Mouse (Mus musculus): Measurements from ENCODE around the gene Ube2e1. TPM values are rescaled to one million over a fixed set of nuclear protein-coding genes. Genes with fewer than 3 reads are reported as not detected.

Gene Ube2e1
- polyA plus RNA-seq (2017; shearing (Covaris generic)): 10 to 100 TPM; 85.4 to 97.2 TPM

DNA sequence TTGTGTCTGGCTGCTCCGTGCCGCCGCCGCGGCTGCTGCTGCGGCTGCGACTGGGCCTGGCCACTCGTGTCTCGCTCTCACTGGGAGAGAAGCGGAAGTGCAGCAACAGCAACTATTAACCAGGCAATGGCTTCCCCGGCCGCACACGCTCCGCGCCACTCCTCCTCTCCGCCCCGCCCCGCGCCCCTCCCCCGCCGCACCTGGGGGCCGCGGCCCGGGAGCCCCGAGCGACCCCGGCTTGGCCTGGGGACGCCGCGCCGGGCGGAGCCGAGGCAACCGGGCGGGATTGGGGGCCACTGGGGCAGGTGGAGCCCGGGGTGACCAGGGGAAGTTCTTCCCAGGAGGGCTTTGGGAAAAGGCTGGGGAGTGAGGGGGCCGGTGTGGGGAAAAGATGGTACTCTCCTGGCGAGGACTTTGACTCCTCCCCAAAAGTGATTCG lies at the start of gene Ube2e1:
Ube2e1 (minus strand) TSS at position 167 of the 439 bp plus-strand sequence.

DNA sequence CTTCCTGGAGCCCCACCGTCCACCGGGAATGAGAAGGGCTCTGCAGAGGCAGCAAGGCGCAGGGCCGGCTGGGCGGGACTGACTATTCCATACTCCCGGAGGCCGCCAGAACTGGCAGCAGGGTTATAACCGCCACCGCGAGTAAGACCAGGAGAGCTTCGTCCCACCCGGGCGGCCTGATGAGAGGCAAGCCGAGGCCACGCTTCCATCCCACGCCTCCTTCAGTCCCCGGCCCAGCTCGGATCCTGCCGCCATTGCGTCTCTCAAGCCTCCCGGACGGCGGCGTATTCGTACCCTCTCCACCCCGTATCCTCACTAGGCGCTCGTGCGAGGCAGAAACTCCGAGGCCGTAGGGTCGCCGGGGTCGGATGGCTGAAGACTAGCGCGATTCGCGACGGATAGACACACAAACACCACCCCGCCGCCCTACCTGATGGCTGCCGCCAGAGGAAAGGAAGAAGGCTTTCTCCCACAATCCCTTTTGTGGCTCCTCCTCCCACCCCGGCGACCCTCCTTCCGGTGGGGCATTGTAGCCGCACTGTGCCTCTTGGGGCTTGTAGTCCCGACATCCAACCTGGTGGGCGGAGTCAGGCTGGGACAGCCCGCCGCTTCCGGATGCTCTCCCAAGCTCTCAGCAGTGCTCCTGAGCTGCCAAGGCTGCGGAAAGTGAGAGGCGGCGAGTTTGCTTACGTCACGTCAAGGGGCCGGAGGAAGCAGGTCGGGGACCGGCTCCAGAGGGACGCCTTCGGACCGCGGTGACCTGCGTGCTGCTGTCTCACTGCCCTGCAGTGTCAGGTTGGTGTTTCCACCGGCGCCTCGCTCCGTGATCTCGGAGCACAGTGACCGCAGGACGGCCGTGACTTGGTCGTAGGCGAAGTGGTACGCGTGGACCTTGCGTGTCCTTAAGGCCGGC lies 60.9 kb downstream of the Ube2e1 start, which contains the start of the genes Nkiras1 and Rpl15:
Nkiras1 (plus strand) TSS at position 608 of the 913 bp plus-strand sequence.
Rpl15 (minus strand) TSS at position 863 of the 913 bp plus-strand sequence.

DNA sequence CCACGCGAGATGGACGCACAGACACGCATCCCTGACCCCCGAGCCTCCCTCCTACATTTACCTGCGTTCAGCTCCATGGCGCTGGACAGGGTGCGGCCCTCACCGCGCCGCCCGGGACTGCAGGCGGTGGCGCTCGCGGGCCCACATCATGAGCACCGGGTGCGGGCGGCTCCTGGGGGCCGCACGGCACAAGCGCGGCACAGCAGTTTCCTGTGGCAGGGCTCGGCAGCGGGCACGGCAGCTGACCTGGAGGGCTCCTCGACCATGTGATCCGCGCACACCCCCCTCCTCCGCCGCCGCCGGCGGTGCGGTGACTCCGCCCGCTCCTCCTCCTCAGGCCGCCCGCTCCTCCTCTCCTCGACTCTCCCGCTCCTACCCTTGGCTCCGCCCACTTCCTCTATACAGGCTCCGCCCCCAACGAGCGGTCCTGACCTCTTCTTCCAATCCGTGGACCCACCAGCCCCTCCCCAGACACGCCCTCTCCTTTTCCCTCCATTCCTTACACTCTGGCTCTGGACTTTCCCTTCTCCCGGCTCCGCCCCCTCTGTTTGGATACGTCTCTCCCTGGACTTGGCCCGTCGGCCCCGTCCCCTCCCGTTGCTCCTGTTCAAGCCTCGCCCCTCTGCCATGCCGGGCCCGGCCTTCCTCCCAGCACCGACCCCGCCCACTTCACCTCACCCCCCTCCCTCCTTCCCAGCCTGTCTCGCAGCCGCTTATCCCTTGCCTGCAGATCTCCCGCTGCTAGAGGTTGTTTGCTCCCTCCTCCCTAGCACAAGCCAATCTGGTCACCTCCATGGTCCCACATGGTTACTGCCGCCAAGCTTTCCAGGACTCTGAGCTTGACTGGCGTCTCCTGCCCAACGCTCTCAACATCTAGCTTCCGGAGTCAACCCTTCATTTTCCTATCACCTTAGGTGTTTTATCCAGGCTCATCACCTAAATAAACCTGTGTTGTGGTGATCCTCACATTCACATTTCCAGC lies 92.6 kb downstream of the Ube2e1 start, which contains the start of gene Nr1d2:
Nr1d2 (minus strand) TSS at position 378 of the 982 bp plus-strand sequence.

Other genes with a start within 250 kb of the Ube2e1 start
- 10 to 100 TPM; 39.1 to 48.5 TPM for gene Nr1d2, start 92.7 kb downstream of the Ube2e1 start, polyA plus RNA-seq (2017; shearing (Covaris generic))
- 10 to 100 TPM; 20.6 to 23.2 TPM for gene Nkiras1, start 60.7 kb downstream of the Ube2e1 start, polyA plus RNA-seq (2017; shearing (Covaris generic))
- 100 to 1,000 TPM; 487 to 490 TPM for gene Rpl15, start 60.5 kb downstream of the Ube2e1 start, polyA plus RNA-seq (2017; shearing (Covaris generic))